Mouse (Mus musculus) liver, embryonic 13.5 days (tissue): ENCODE data around the gene Mfap5. TPM values are rescaled to one million over a fixed set of nuclear protein-coding genes. Genes with fewer than 3 reads are reported as not detected.
"Not testable (repeated sequence)": the region's sequence is repeated elsewhere in the genome, so short reads cannot be mapped to it uniquely, and the experiment has no call there.

Source experiments
- ATAC-seq: fragments of 200-750 bp; cut with Nextera tagmentation; 2 replicates; pipeline ENCODE4 v1.8.0; 2017; ENCODE audit warnings: low read depth, mild to moderate bottlenecking, moderate number of reproducible peaks, moderate library complexity
- DNase-seq: peaks from one replicate; pipeline ENCODE4 v3.0.0; 2022
- H3K27ac ChIP-seq: fragments of 300-500 bp; sonication (generic); 2 replicates; pipeline ENCODE4 v1.5.1; 2015; ENCODE audit warnings: moderate library complexity, mild to moderate bottlenecking, inconsistent platforms
- H3K27me3 ChIP-seq: fragments of 300-500 bp; sonication (generic); 2 replicates; pipeline ENCODE4 v1.6.1; 2015; ENCODE audit warnings: mild to moderate bottlenecking, inconsistent platforms
- H3K36me3 ChIP-seq: fragments of 300-500 bp; sonication (generic); 2 replicates; pipeline ENCODE4 v1.6.1; 2015; ENCODE audit warnings: mild to moderate bottlenecking, inconsistent platforms
- H3K4me1 ChIP-seq: fragments of 300-500 bp; sonication (generic); replicated peaks from 2 replicates; pipeline ENCODE4 v1.6.1; 2015; ENCODE audit warnings: inconsistent platforms
- H3K4me2 ChIP-seq: fragments of 300-500 bp; sonication (generic); 2 replicates; pipeline ENCODE4 v1.6.1; 2015; ENCODE audit warnings: inconsistent platforms, mild to moderate bottlenecking, moderate library complexity
- H3K4me3 ChIP-seq: fragments of 300-500 bp; sonication (generic); replicated peaks from 2 replicates; pipeline ENCODE4 v1.5.1; 2015; ENCODE audit warnings: mild to moderate bottlenecking, inconsistent platforms
- H3K9ac ChIP-seq: fragments of 300-500 bp; sonication (generic); 2 replicates; pipeline ENCODE4 v1.6.1; 2015; ENCODE audit warnings: mild to moderate bottlenecking, inconsistent platforms
- H3K9me3 ChIP-seq: fragments of 300-500 bp; sonication (generic); replicated peaks from 2 replicates; pipeline ENCODE4 v1.6.1; 2016; ENCODE audit warnings: inconsistent platforms
- WGBS: fragments of 180-500 bp; shearing (Covaris S2); methylation state at CpG from one replicate; pipeline ENCODE4 v1.1.7; 2015; ENCODE audit not compliant: insufficient replicate concordance; 5-methylcytosine and 5-hydroxymethylcytosine counted together
- polyA plus RNA-seq: library from polyadenylated mRNA; unstranded; fragments of >200 nt; fragmentation: Nextera tagmentation; extraction: Ambion mirVana; gene quantifications from 2 replicates; pipeline ENCODE4 v1.2.1, GENCODE M21; 2015

Mfap5 gene
- polyA plus RNA-seq, 1 experiment from 2014 or later: 0.58 TPM

DNA sequence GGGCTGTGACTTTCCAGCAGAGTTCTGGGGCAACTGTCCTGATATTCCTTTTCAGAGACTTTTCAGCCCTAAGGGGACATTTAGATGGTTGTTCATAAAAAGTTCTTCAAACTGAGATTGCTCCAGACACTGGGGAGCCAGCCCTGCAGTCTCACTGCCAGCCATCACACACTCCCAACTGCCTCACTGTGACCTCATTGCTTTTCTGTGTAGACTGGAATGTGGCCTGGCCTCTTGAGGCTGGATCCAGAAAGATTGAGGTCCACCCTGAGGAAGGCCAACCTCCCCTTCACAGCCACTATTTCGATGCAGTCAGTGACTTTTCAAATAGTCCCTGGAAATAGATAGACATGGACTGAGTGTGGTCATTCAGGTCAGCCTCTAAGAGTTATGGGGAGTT, 12.0 kb downstream of the Mfap5 start:
- no peak for ATAC-seq
- Histone ChIP-seq H3K36me3 (no peaks in the 10 kb centered on the region), H3K4me1 (no peaks in the 10 kb centered on the region), H3K27me3 (no peaks in the 10 kb centered on the region), H3K9me3 (no peaks in the 10 kb centered on the region), H3K4me3 (no peak overlapping the region), H3K4me2 (no peak overlapping the region), H3K27ac (no peak overlapping the region), H3K9ac (no peak overlapping the region)
- DNase-seq: no peak
- 37% methylated on average over 1 of the region's 1 CpGs for WGBS

DNA sequence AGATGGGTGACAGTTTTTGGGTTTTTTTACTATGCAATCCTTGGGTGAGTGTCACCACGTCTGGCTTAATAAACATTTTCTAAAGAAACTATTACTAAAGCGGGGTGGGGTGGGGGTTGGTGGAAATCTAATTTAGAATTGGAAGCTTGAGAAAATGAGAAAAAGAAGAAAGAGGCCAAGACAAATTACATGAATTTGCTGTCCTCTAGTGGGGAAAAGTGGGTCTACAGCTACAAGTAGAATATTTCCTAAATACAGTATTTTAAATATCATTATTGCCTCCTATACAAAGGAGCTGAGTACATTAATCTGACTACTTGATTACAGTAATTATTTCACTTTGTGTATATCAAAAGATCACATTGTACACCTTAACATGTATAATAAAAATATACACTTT, 13.7 kb downstream of the Mfap5 start:
- H3K9me3 ChIP-seq: no peaks in the 10 kb centered on the region
- no peak overlapping the region for H3K27ac ChIP-seq
- H3K36me3 ChIP-seq: no peaks in the 10 kb centered on the region
- H3K4me1 ChIP-seq: no peaks in the 10 kb centered on the region
- DNase-seq (no peak), ATAC-seq (no peak)
- no peaks in the 10 kb centered on the region for H3K27me3 ChIP-seq
- H3K9ac ChIP-seq: no peak overlapping the region
- 30% methylated on average over 2 of the region's 2 CpGs for WGBS
- H3K4me2 ChIP-seq: no peak overlapping the region
- no peak overlapping the region for H3K4me3 ChIP-seq

DNA sequence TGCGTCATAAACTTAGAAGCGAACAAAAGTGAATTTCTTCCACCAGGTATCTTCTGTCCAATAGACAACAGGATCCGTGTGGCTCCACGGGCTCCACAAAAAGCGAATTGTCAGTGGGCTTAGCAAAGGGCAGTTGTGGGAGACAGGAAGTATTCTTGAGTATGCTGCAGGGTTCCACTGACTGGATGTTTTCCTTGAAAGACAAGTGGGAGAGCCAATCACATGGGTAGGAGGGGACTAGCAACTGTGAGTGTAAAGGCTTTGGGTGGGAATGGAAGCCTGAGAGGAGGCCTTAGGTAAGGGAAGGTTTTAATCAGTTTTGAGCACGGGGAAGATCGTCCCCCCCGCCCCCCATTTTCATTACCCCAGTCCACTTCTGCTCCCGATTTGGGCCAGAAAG, 16.9 kb downstream of the Mfap5 start:
- H3K27me3 ChIP-seq: 0 out of 2 replicates have a peak, but pooled peaks cover 2% of the 10 kb centered on the region
- H3K9ac ChIP-seq: no peak overlapping the region
- H3K9me3 ChIP-seq: no peaks in the 10 kb centered on the region
- DNase-seq: no peak
- no peaks in the 10 kb centered on the region for H3K36me3 ChIP-seq
- 61% methylated on average over 9 of the region's 9 CpGs for WGBS
- no peak overlapping the region for H3K4me2 ChIP-seq
- ATAC-seq: no peak
- H3K4me3 ChIP-seq: no peak overlapping the region
- no peak overlapping the region for H3K27ac ChIP-seq
- H3K4me1 ChIP-seq: no peaks in the 10 kb centered on the region

DNA sequence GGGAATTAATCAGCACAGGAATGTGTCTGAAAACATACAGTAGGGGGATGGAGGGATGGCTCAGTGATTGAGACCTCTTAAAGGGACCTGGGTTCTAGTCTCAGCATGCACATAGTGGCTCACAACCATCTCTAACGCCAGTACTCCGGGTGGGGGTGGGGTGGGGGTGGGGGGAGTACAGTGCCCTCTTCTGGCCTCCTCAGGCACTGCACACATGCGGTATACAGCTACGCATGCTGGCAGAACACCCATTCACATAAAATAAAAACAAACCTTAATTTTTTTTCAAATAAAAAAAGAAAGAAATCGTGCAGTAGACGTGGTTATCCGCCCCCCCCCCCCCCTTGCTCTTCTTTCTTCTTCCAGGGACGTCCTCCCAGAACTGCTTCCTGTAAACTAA, 17.6 kb downstream of the Mfap5 start:
- H3K4me2 ChIP-seq: no peak overlapping the region
- no peaks in the 10 kb centered on the region for H3K4me1 ChIP-seq
- H3K27me3 ChIP-seq: 0 out of 2 replicates have a peak, but pooled peaks cover 3% of the 10 kb centered on the region
- no peak for ATAC-seq
- no peak overlapping the region for H3K9ac ChIP-seq
- H3K36me3 ChIP-seq: no peaks in the 10 kb centered on the region
- WGBS: 61% methylated on average over 8 of the region's 8 CpGs
- DNase-seq: no peak
- H3K27ac ChIP-seq: no peak overlapping the region
- no peak overlapping the region for H3K4me3 ChIP-seq
- no peaks in the 10 kb centered on the region for H3K9me3 ChIP-seq

GRCm38 (mm10) chr6:122527596-122527995, 22.0 kb downstream of the Mfap5 start:
- H3K4me1 ChIP-seq: no peaks in the 10 kb centered on the region
- DNase-seq: no peak
- WGBS: 15% methylated on average over 12 of the region's 12 CpGs
- H3K27me3 ChIP-seq: 0 out of 2 replicates have a peak, but pooled peaks cover 3% of the 10 kb centered on the region
- no peaks in the 10 kb centered on the region for H3K9me3 ChIP-seq
- H3K4me2 ChIP-seq: no peak overlapping the region
- no peak overlapping the region for H3K9ac ChIP-seq
- no peaks in the 10 kb centered on the region for H3K36me3 ChIP-seq
- no peak overlapping the region for H3K4me3 ChIP-seq
- no peak overlapping the region for H3K27ac ChIP-seq
- no peak for ATAC-seq

DNA sequence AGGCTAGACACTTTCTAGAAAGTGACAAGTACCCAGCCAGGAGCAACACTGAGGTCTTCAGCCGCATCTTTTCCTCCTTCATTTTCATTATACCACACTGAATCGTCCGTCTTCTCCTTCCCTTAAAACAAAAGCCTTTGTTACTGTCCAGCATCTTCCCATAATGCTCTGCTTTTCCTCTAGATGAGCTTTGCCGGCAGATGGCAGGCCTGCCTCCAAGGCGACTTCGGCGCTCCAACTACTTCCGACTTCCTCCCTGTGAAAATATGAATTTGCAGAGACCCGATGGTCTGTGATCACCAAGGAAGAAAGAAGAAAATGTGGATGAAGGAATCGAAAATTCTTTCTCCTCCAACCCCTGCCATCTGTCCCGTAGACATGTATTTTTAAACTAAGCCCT, 22.5 kb downstream of the Mfap5 start:
- H3K27me3 ChIP-seq: 0 out of 2 replicates have a peak, but pooled peaks cover 3% of the 10 kb centered on the region
- no peak overlapping the region for H3K9ac ChIP-seq
- no peak overlapping the region for H3K4me3 ChIP-seq
- H3K27ac ChIP-seq: no peak overlapping the region
- no peaks in the 10 kb centered on the region for H3K36me3 ChIP-seq
- no peak overlapping the region for H3K4me2 ChIP-seq
- 63% methylated on average over 11 of the region's 11 CpGs for WGBS
- ATAC-seq (no peak), DNase-seq (no peak)
- H3K4me1 ChIP-seq: no peaks in the 10 kb centered on the region
- no peaks in the 10 kb centered on the region for H3K9me3 ChIP-seq

DNA sequence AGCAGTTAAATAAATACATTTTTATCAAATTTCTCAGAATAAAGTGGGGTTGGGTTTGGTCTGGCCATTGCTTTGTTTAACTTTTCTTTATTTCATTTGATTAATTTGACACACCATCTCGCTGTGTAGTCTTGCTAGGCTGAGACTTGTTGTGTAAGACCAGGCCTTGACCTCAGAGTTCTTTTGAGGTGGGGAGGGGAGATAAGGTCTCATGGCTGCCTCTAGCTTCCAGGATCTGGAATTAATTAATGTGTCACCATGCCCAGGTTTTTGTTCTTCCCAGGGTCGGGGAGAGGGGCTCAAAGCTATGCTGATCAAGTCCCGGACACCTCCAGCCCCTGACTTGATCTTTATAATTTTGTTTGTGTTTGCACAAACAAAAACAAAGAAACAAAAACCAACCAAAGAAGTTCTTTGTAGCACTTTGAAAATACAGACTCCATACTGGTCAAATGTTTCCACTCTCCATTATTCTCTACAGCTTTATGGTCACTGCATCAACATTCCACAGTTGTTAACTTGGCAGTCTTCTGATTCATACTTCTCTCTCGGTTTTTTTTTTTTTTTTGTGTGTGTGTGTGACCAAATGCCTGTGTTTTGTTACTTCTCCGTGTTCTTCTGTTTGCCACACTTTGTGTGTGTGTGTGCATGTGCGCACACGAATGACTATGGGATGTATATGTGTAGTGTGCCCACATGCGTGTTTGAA, 26.0 kb downstream of the Mfap5 start:
- 62% methylated on average over 8 of the region's 8 CpGs for WGBS
- Histone ChIP-seq H3K36me3 (no peaks in the 10 kb centered on the region), H3K4me3 (no peak overlapping the region), H3K27me3 (0 out of 2 replicates have a peak, but pooled peaks cover 3% of the 10 kb centered on the region), H3K9me3 (no peaks in the 10 kb centered on the region), H3K27ac (no peak overlapping the region), H3K4me2 (no peak overlapping the region), H3K4me1 (no peaks in the 10 kb centered on the region), H3K9ac (no peak overlapping the region)
- DNase-seq (no peak), ATAC-seq (no peak)

DNA sequence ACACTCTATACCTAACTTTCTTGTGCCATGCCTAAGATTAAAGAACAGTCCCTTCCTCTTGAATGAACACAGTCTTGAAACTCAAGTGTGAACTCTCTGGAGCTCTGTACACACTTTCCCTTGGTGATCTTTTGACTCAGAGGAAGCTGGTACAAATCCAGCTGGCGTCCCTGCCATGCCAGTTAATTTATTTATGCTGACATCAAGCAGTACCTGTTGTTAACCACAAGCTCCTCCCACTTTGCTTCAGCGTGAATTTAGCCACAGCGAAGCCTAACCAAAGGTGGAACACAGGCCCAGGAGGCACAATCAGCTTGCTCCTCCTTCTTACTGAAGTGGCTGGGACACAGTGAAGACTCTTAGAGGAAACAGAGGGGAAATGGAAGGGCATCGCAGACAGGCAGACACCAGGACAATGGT, 27.2 kb downstream of the Mfap5 start:
- WGBS: 8% methylated on average over 4 of the region's 4 CpGs
- H3K27ac ChIP-seq: no peak overlapping the region
- H3K9me3 ChIP-seq: no peaks in the 10 kb centered on the region
- DNase-seq (no peak), ATAC-seq (no peak)
- H3K27me3 ChIP-seq: no peaks in the 10 kb centered on the region
- no peaks in the 10 kb centered on the region for H3K4me1 ChIP-seq
- H3K9ac ChIP-seq: no peak overlapping the region
- no peaks in the 10 kb centered on the region for H3K36me3 ChIP-seq
- H3K4me2 ChIP-seq: peak overlapping the region; percentile 29; the same call in 1 of the 2 replicates
- H3K4me3 ChIP-seq: no peak overlapping the region

DNA sequence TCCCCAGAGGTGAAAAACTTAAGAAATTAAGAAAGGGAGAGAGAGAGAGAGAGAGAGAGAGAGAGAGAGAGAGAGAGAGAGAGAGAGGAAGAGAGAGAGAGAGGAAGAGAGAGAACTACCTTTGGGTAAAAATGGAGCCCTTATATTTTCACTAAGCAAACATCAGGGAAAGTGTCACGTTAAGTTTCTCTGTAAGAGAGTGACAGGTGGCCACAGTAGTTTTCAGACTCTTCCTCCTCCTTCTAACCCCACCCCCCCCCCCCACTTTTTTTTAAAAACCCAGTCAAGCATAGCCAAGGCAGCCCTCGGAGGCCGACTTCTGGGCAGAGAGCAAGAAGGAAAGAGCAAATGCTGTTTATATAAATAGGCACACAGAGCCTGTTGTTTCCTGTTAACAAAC, 28.4 kb downstream of the Mfap5 start:
- Histone ChIP-seq H3K9ac (no peak overlapping the region), H3K9me3 (no peaks in the 10 kb centered on the region), H3K4me1 (no peaks in the 10 kb centered on the region)

DNA sequence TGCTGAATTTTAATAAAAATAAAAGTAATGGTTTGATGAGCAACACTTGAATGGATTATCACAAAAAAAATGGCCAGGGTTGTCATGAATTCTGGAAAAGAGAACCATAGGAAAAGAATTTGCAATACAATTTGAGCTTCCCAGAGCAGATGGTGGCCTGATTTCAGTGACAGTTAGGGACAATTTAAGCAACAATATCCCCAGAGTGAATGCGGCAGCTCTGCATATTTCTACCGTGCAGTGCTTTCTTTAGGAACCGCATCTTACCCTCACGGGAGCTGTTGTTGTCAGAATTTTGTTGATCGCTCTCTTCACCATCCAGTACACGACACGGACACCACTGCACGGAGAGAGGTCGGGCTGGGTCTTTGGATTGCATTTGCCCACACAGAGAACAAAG, 33.9 kb downstream of the Mfap5 start:
- Histone ChIP-seq H3K9me3 (no peaks in the 10 kb centered on the region), H3K27ac (no peak overlapping the region), H3K27me3 (no peaks in the 10 kb centered on the region), H3K36me3 (no peaks in the 10 kb centered on the region), H3K4me2 (no peak overlapping the region), H3K9ac (no peak overlapping the region), H3K4me3 (no peak overlapping the region), H3K4me1 (no peaks in the 10 kb centered on the region)
- ATAC-seq: no peak
- DNase-seq: no peak
- WGBS: 78% methylated on average over 9 of the region's 9 CpGs

More for the DNA sequence above, 28.4 kb downstream of the Mfap5 start:
- H3K4me2 ChIP-seq: no peak overlapping the region
- no peaks in the 10 kb centered on the region for H3K36me3 ChIP-seq
- no peak overlapping the region for H3K27ac ChIP-seq
- no peak overlapping the region for H3K4me3 ChIP-seq
- DNase-seq (no peak), ATAC-seq (no peak)
- WGBS: 17% methylated on average over 3 of the region's 3 CpGs
- no peaks in the 10 kb centered on the region for H3K27me3 ChIP-seq

DNA sequence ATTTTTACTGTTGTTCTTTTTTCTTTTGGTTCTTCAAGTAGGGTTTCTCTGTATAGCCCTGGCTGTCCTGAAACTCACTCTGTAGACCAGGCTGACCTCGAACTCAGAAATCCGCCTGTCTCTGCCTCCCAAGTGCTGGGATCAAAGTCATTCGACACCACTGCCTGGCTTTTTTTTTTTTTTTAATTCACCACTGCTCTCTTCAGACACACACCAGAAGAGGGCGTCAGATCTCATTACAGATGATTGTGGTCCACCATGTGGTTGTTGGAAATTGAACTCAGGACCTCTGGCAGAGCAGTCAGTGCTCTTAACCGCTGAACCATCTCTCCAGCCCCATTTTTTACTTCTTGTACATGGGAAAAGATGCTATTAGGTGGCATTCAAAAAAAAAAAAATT, 36.8 kb downstream of the Mfap5 start:
- not testable (repeated sequence) for H3K27me3 ChIP-seq, H3K4me1 ChIP-seq
- WGBS: 61% methylated on average over 5 of the region's 5 CpGs

DNA sequence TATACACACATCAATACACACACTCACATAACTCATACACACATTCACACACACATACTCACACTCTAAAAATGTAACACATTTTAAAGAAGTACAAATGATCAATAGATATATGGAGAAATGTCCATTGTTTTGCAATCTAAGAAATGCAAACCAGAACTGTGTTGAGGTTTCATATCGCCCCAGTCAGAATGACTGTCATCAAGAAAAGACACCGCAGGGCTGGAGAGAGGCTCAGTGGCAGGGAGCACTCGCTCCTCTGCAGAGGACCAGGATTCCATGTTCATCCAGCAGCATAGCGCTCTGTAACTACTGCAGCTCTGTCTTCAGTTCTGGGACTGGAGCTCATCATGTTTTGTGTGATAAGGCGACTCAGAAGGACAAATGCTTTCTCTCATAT, 37.9 kb downstream of the Mfap5 start:
- no peak overlapping the region for H3K4me3 ChIP-seq
- no peaks in the 10 kb centered on the region for H3K27me3 ChIP-seq
- 66% methylated on average over 5 of the region's 5 CpGs for WGBS
- no peak overlapping the region for H3K9ac ChIP-seq
- no peak for DNase-seq
- H3K27ac ChIP-seq: no peak overlapping the region
- no peaks in the 10 kb centered on the region for H3K36me3 ChIP-seq
- H3K9me3 ChIP-seq: no peaks in the 10 kb centered on the region
- no peak overlapping the region for H3K4me2 ChIP-seq
- ATAC-seq: no peak
- no peaks in the 10 kb centered on the region for H3K4me1 ChIP-seq

More for the DNA sequence above, 36.8 kb downstream of the Mfap5 start:
- H3K36me3 ChIP-seq, H3K4me2 ChIP-seq, H3K9me3 ChIP-seq, DNase-seq, H3K4me3 ChIP-seq, ATAC-seq, H3K9ac ChIP-seq, H3K27ac ChIP-seq: not testable (repeated sequence)
